Mouse (Mus musculus) ES-Bruce4 (cell line): ENCODE data around the gene Pilrb1. TPM values are rescaled to one million over a fixed set of nuclear protein-coding genes. Genes with fewer than 3 reads are reported as not detected.

Source experiments
- H3K27ac ChIP-seq: 2 replicates; pipeline ENCODE4 v1.5.1; 2012; ENCODE audit warnings: low read length, inconsistent platforms; ENCODE audit not compliant: insufficient read depth
- H3K27me3 ChIP-seq: 2 replicates; pipeline ENCODE4 v1.6.1; 2012; ENCODE audit warnings: mild to moderate bottlenecking, low read length, inconsistent platforms; ENCODE audit not compliant: control insufficient read depth, poor library complexity, insufficient read depth, severe bottlenecking
- H3K36me3 ChIP-seq: 2 replicates; pipeline ENCODE4 v1.6.1; 2012; ENCODE audit warnings: inconsistent platforms, mild to moderate bottlenecking, low read length, moderate library complexity; ENCODE audit not compliant: control insufficient read depth, poor library complexity, insufficient read depth, severe bottlenecking
- H3K4me1 ChIP-seq: one replicate; pipeline ENCODE4 v1.8.1; 2011; ENCODE audit warnings: low read length; ENCODE audit not compliant: control insufficient read depth, insufficient read depth
- H3K4me3 ChIP-seq: 2 replicates; pipeline ENCODE4 v1.5.1; 2011; ENCODE audit warnings: low read depth, mild to moderate bottlenecking, low read length
- H3K9ac ChIP-seq: 2 replicates; pipeline ENCODE4 v1.6.1; 2012; ENCODE audit warnings: low read depth, mild to moderate bottlenecking, inconsistent platforms; ENCODE audit not compliant: poor library complexity, severe bottlenecking
- H3K9me3 ChIP-seq: replicated peaks from 2 replicates; pipeline ENCODE4 v1.6.1; 2012; ENCODE audit warnings: mild to moderate bottlenecking, low read length, inconsistent platforms; ENCODE audit not compliant: control insufficient read depth, poor library complexity, insufficient read depth, severe bottlenecking
- CTCF ChIP-seq: IDR thresholded peaks from one replicate; pipeline ENCODE4 v1.8.1; 2011; ENCODE audit warnings: low read depth, low read length
- EP300 ChIP-seq: IDR thresholded peaks from 2 replicates; pipeline ENCODE4 v1.6.1; 2011; ENCODE audit warnings: low read depth, low read length; ENCODE audit not compliant: insufficient read depth
- POLR2A ChIP-seq: IDR thresholded peaks from one replicate; pipeline ENCODE4 v1.8.1; 2011; ENCODE audit warnings: low read length; ENCODE audit not compliant: insufficient read depth
- polyA plus RNA-seq: library from polyadenylated mRNA; stranded (reverse); fragments of >200 nt; gene quantifications from 2 replicates; pipeline ENCODE4 v1.2.4, GENCODE M21; 2011; ENCODE audit warnings: low read depth; ENCODE audit not compliant: missing spikeins, insufficient read depth, insufficient read length

Pilrb1 gene
- polyA plus RNA-seq, 1 experiment: not detected

DNA sequence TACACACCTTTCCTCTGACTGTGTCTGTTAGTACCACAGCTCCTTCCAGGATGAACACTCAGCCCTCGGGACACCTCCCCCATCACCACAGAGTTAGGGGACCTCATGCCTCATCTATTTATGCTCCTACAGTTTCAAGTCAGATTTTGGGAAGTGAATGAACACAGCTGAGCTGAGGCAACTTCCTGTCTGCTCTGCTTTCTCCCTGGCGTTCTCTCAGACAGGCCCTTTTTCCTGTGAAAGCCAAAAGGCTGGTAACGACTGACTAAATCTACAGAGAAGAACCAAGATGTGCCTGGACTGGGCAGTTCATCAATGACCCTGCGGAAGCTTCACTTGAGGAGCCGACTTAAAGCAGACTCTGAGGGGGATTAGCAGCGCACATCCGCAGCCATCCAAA lies 27.7 kb downstream of the Pilrb1 start:
- TF ChIP-seq EP300: no peak
- no peak for TF ChIP-seq CTCF
- TF ChIP-seq POLR2A: no peak
- H3K27me3 ChIP-seq: no peaks in the 10 kb centered on the region
- H3K36me3 ChIP-seq: no peaks in the 10 kb centered on the region
- no peak overlapping the region for H3K27ac ChIP-seq
- H3K9me3 ChIP-seq: no peaks in the 10 kb centered on the region
- no peak overlapping the region for H3K9ac ChIP-seq
- H3K4me3 ChIP-seq: no peak overlapping the region
- H3K4me1 ChIP-seq: peaks cover 3% of the 10 kb centered on the region

DNA sequence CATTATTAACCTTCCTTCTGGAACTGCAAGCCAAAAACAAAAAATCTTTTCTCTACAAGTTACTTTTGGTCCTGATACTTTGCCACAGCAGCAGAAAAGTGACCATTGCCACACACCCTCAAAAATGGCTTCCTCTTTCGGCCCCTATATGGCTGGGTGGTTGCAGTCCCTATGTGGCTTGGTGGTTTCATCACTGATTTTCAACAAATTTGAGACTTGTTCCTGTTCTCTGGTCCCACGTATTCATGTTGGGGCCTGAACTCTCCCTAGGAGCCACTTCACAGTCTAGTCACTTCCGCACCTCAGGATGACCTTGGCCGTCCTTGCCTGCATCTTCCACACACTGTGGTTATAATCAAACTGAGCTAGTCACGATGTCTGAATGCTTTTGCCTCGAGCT lies 29.2 kb downstream of the Pilrb1 start:
- H3K36me3 ChIP-seq: no peaks in the 10 kb centered on the region
- TF ChIP-seq EP300: no peak
- no peak for TF ChIP-seq POLR2A
- TF ChIP-seq CTCF: no peak
- no peaks in the 10 kb centered on the region for H3K27me3 ChIP-seq
- H3K4me1 ChIP-seq: peaks cover 3% of the 10 kb centered on the region
- H3K9ac ChIP-seq: no peak overlapping the region
- H3K9me3 ChIP-seq: no peaks in the 10 kb centered on the region
- H3K4me3 ChIP-seq: no peak overlapping the region
- H3K27ac ChIP-seq: no peak overlapping the region

- TF ChIP-seq EP300 (no peak), POLR2A (no peak), CTCF (no peak)
- no peaks in the 10 kb centered on the region for H3K9me3 ChIP-seq
- no peaks in the 10 kb centered on the region for H3K27me3 ChIP-seq
- no peak overlapping the region for H3K4me3 ChIP-seq
- H3K9ac ChIP-seq: no peak overlapping the region
- no peak overlapping the region for H3K27ac ChIP-seq
- peaks cover 3% of the 10 kb centered on the region for H3K4me1 ChIP-seq
- no peaks in the 10 kb centered on the region for H3K36me3 ChIP-seq
Measured at GRCm38 (mm10) chr5:137826421-137826820, 31.5 kb downstream of the Pilrb1 start.

GRCm38 (mm10) chr5:137825971-137826370 lies 31.9 kb downstream of the Pilrb1 start:
- no peak overlapping the region for H3K4me3 ChIP-seq
- no peaks in the 10 kb centered on the region for H3K27me3 ChIP-seq
- no peak for TF ChIP-seq EP300
- TF ChIP-seq CTCF: no peak
- no peak for TF ChIP-seq POLR2A
- peaks cover 3% of the 10 kb centered on the region for H3K4me1 ChIP-seq
- H3K27ac ChIP-seq: no peak overlapping the region
- H3K9me3 ChIP-seq: no peaks in the 10 kb centered on the region
- H3K36me3 ChIP-seq: no peaks in the 10 kb centered on the region
- H3K9ac ChIP-seq: no peak overlapping the region

- no peak overlapping the region for H3K4me3 ChIP-seq
- no peak overlapping the region for H3K27ac ChIP-seq
- H3K9ac ChIP-seq: no peak overlapping the region
- H3K36me3 ChIP-seq: no peaks in the 10 kb centered on the region
- no peaks in the 10 kb centered on the region for H3K9me3 ChIP-seq
- TF ChIP-seq POLR2A (no peak), EP300 (no peak), CTCF (no peak)
- H3K4me1 ChIP-seq: peaks cover 3% of the 10 kb centered on the region
- no peaks in the 10 kb centered on the region for H3K27me3 ChIP-seq
Measured at GRCm38 (mm10) chr5:137825030-137825429, 32.9 kb downstream of the Pilrb1 start.

- Histone ChIP-seq H3K27me3 (no peaks in the 10 kb centered on the region), H3K27ac (no peak overlapping the region), H3K9me3 (no peaks in the 10 kb centered on the region), H3K4me1 (peaks cover 3% of the 10 kb centered on the region), H3K9ac (no peak overlapping the region), H3K36me3 (no peaks in the 10 kb centered on the region), H3K4me3 (no peak overlapping the region)
- TF ChIP-seq EP300 (no peak), CTCF (no peak), POLR2A (no peak)
Measured at GRCm38 (mm10) chr5:137823455-137824045, 34.4 kb downstream of the Pilrb1 start.
